Mouse (Mus musculus) intestine, postnatal 0 days (tissue): ENCODE data around the gene Pgpep1. TPM values are rescaled to one million over a fixed set of nuclear protein-coding genes. Genes with fewer than 3 reads are reported as not detected.

Source experiments
- ATAC-seq: fragments of 200-750 bp; cut with Nextera tagmentation; 2 replicates; pipeline ENCODE4 v1.8.0; 2017; ENCODE audit warnings: mild to moderate bottlenecking, moderate TSS enrichment, moderate library complexity
- H3K27ac ChIP-seq: fragments of 300-500 bp; sonication (generic); 2 replicates; pipeline ENCODE4 v1.5.1; 2014; ENCODE audit warnings: mild to moderate bottlenecking, low read depth, low read length, moderate library complexity
- H3K27me3 ChIP-seq: fragments of 300-500 bp; sonication (generic); replicated peaks from 2 replicates; pipeline ENCODE4 v1.6.1; 2014; ENCODE audit warnings: low read length, mixed read lengths; ENCODE audit not compliant: control insufficient read depth, insufficient read depth
- H3K36me3 ChIP-seq: fragments of 300-500 bp; sonication (generic); 2 replicates; pipeline ENCODE4 v1.6.1; 2014; ENCODE audit warnings: mild to moderate bottlenecking, moderate library complexity; ENCODE audit not compliant: control insufficient read depth, insufficient read depth
- H3K4me1 ChIP-seq: fragments of 300-500 bp; sonication (generic); replicated peaks from 2 replicates; pipeline ENCODE4 v1.6.1; 2014; ENCODE audit warnings: antibody characterized with exemption, low read length, mixed read lengths; ENCODE audit not compliant: control insufficient read depth, insufficient read depth
- H3K4me2 ChIP-seq: fragments of 300-500 bp; sonication (generic); replicated peaks from 2 replicates; pipeline ENCODE4 v1.6.1; 2014; ENCODE audit warnings: low read depth, mild to moderate bottlenecking, moderate library complexity
- H3K4me3 ChIP-seq: fragments of 300-500 bp; sonication (generic); 2 replicates; pipeline ENCODE4 v1.5.1; 2014; ENCODE audit warnings: low read depth, low read length
- H3K9ac ChIP-seq: fragments of 300-500 bp; sonication (generic); 2 replicates; pipeline ENCODE4 v1.6.1; 2014; ENCODE audit warnings: mild to moderate bottlenecking, low read depth, low read length
- H3K9me3 ChIP-seq: fragments of 300-500 bp; sonication (generic); 2 replicates; pipeline ENCODE4 v1.6.1; 2016; ENCODE audit warnings: mixed run types; ENCODE audit not compliant: control insufficient read depth
- CTCF ChIP-seq: sonication (generic); IDR thresholded peaks from 2 replicates; pipeline ENCODE4 v1.5.1; 2016; ENCODE audit warnings: low read depth, mild to moderate bottlenecking, control low read depth, antibody characterized with exemption, moderate library complexity
- WGBS: fragments of 180-500 bp; shearing (Covaris S2); extraction: QIAGEN DNeasy Blood & Tissue Kit; methylation state at CpG from one replicate; pipeline ENCODE4 v1.1.7; 2014; 5-methylcytosine and 5-hydroxymethylcytosine counted together
- polyA plus RNA-seq: library from polyadenylated mRNA; unstranded; fragments of >200 nt; fragmentation: Nextera tagmentation; extraction: Ambion mirVana; gene quantifications from 2 replicates; pipeline ENCODE4 v1.2.1, GENCODE M21; 2015

Gene Pgpep1
- polyA plus RNA-seq, 1 experiment from 2014 or later: 79.0 TPM

DNA sequence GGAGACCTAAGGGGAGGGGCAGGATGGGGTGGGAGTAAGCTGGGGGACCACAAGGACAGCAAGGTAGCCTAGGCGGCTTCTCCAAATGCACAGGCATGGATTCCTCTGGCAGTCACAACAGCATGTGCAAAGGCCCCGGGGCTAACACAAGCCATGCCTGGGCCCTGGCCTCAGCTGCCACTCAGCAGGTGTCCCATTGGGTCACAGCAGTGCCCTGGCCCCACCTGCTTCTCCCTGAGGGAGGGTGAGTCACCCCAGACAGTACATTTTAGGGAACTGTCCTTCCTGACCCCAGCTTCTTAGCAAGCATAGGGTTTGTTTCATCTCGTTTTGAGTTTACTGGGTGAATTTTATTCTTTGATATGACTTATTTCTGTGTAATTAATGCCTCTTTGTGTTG lies 22.5 kb upstream of the Pgpep1 start:
- 0 out of 2 replicates have a peak overlapping the region, but pooled peaks have one; percentile 31 for H3K27ac ChIP-seq

DNA sequence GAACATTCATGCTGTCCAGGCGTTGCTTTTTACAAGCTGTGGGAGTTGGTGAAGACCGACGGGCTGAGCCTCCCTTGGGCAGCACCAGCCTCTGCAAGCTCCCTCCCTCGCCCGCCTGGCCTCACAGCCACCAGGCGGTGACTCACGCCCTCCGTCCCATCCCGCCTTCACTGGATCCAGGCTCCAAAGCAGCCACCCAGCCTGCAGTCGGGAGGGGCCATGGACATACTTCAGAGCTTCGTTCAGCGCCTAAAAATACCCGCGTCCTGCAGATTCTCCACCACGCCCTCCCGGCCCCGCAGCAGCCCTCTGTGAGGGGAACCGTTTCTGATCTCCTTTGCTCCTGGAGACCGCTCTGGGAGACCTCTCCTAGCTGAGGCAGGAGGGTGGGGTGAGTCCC lies 22.0 kb upstream of the Pgpep1 start:
- ATAC-seq: peak; percentile 43
- Histone ChIP-seq H3K4me2 (peak overlapping the region; percentile 47), H3K9ac (peak overlapping the region; percentile 12; the same call in 1 of the 2 replicates), H3K27me3 (no peaks in the 10 kb centered on the region), H3K36me3 (peaks cover 8% of the 10 kb centered on the region; the same call in 1 of the 2 replicates), H3K4me1 (peaks cover 7% of the 10 kb centered on the region; the same call in 1 of the 2 replicates), H3K4me3 (no peak overlapping the region), H3K27ac (peak overlapping the region; percentile 31), H3K9me3 (no peaks in the 10 kb centered on the region)
- peak; percentile 64 for TF ChIP-seq CTCF
- 4% methylated on average over 19 of the region's 19 CpGs for WGBS

More for the DNA sequence above, 22.5 kb upstream of the Pgpep1 start:
- no peaks in the 10 kb centered on the region for H3K9me3 ChIP-seq
- H3K4me3 ChIP-seq: no peak overlapping the region
- peaks cover 8% of the 10 kb centered on the region; the same call in 1 of the 2 replicates for H3K36me3 ChIP-seq
- 0 out of 2 replicates have a peak overlapping the region, but pooled peaks have one; percentile 12 for H3K9ac ChIP-seq
- TF ChIP-seq CTCF: no peak
- H3K4me1 ChIP-seq: peaks cover 7% of the 10 kb centered on the region; the same call in 1 of the 2 replicates
- WGBS: 73% methylated on average over 3 of the region's 3 CpGs
- no peaks in the 10 kb centered on the region for H3K27me3 ChIP-seq
- peak overlapping the region; percentile 47 for H3K4me2 ChIP-seq
- no peak for ATAC-seq

DNA sequence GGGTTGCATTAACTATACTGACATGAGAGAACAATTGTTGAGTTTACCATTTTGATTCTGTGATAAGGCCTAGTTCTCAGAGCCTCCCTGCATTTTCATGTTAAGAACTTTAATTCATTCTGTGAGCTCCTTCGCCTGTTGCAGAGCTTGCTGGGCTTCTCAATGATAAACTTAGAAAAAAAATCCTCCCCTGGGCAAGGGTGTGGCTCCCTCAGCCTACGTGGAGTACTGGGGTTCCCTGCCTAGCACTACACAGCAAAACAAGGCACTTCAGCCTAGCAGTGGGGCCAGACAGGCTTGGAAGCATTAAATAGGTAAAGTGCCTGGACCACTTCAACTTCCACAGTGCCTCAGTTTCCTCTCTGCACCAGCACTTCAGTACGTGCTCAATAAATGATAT lies 21.2 kb upstream of the Pgpep1 start:
- Histone ChIP-seq H3K4me2 (no peak overlapping the region), H3K27ac (0 out of 2 replicates have a peak overlapping the region, but pooled peaks have one; percentile 31), H3K4me1 (peaks cover 7% of the 10 kb centered on the region; the same call in 1 of the 2 replicates), H3K27me3 (no peaks in the 10 kb centered on the region), H3K9me3 (no peaks in the 10 kb centered on the region), H3K4me3 (no peak overlapping the region), H3K36me3 (peaks cover 8% of the 10 kb centered on the region; the same call in 1 of the 2 replicates), H3K9ac (no peak overlapping the region)
- TF ChIP-seq CTCF: no peak
- ATAC-seq: no peak
- 45% methylated on average over 3 of the region's 3 CpGs for WGBS

DNA sequence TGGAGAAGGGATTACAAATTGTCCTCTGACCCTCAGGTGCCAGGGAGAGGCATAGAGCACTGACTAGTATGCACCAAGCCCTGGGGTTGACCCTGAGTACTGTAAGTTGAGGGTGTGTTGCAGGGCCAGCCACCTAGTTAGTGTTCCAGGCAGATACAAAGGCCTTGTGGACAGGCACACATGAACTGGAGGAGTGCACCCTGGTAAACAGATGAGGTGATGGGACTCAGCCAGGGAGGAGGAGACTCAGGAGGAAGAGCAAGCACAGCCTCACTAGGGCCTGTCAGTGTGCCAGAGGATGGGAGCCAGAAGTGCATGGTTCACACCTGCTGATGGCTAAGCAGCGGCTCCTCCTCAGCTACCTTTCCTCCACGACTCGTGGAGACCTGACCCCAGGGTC lies 19.9 kb upstream of the Pgpep1 start:
- ATAC-seq: peak; percentile 57
- H3K27me3 ChIP-seq: no peaks in the 10 kb centered on the region
- no peak overlapping the region for H3K4me3 ChIP-seq
- no peak for TF ChIP-seq CTCF
- H3K9me3 ChIP-seq: no peaks in the 10 kb centered on the region
- peak overlapping the region; percentile 75 for H3K27ac ChIP-seq
- H3K4me2 ChIP-seq: no peak overlapping the region
- no peak overlapping the region for H3K9ac ChIP-seq
- 72% methylated on average over 3 of the region's 3 CpGs for WGBS
- peaks cover 7% of the 10 kb centered on the region; the same call in 1 of the 2 replicates for H3K4me1 ChIP-seq
- peaks cover 8% of the 10 kb centered on the region; the same call in 1 of the 2 replicates for H3K36me3 ChIP-seq

DNA sequence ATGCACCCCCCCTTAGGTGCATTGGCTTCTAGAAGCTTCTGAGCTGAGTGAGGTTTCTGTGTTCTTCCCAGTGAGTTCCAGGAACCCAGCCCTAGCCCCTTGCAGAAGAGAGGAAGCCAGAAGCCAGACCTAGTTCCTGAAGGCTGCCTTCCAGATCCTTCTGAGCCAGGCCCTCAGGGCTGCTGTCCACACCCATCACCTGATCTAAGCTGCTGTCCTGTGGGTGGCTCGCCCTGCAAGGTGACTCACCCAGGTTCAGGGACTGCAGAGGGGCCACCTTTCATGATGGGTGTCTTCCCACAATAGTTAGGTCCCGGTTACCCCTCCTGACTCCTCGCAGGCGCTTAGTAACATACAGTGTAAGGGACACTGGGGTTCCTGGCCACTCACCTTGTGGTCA lies 19.2 kb upstream of the Pgpep1 start:
- Histone ChIP-seq H3K36me3 (peaks cover 8% of the 10 kb centered on the region; the same call in 1 of the 2 replicates), H3K9me3 (no peaks in the 10 kb centered on the region), H3K9ac (no peak overlapping the region), H3K27me3 (no peaks in the 10 kb centered on the region), H3K4me2 (no peak overlapping the region), H3K27ac (peak overlapping the region; percentile 75), H3K4me3 (no peak overlapping the region), H3K4me1 (peaks cover 14% of the 10 kb centered on the region)
- 62% methylated on average over 4 of the region's 4 CpGs for WGBS
- peak; percentile 55 for ATAC-seq
- no peak for TF ChIP-seq CTCF

DNA sequence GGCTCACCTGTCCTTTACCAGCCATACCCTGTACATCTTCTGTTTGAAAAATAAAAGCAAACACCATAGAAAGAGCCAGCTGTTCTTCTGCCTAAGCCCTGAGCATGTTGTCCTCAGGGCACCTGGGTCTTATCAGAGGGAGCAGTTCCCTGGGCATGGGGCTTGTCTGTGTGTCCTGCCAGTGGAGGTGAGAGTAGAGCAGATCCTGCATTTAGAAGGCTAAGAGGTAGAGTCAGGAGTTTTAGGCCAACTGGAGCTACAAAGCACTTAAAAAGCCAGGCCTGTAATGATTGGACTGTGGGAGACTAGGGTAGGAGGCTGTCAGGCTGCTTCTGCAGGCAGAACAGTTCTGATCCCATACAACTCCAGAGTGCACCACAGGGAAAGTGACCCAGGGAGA lies 18.5 kb upstream of the Pgpep1 start:
- Histone ChIP-seq H3K9me3 (no peaks in the 10 kb centered on the region), H3K36me3 (peaks cover 8% of the 10 kb centered on the region; the same call in 1 of the 2 replicates), H3K4me2 (no peak overlapping the region), H3K4me3 (no peak overlapping the region), H3K9ac (no peak overlapping the region), H3K27ac (peak overlapping the region; percentile 75; the same call in 1 of the 2 replicates), H3K27me3 (no peaks in the 10 kb centered on the region), H3K4me1 (peaks cover 14% of the 10 kb centered on the region)
- no peak for TF ChIP-seq CTCF
- no peak for ATAC-seq
